Mouse (Mus musculus): Measurements from ENCODE around the gene Smad3. TPM values are rescaled to one million over a fixed set of nuclear protein-coding genes. Genes with fewer than 3 reads are reported as not detected.

Smad3 gene
- polyA plus RNA-seq, 1 experiment from 2014 or later = 14.8 TPM

DNA sequence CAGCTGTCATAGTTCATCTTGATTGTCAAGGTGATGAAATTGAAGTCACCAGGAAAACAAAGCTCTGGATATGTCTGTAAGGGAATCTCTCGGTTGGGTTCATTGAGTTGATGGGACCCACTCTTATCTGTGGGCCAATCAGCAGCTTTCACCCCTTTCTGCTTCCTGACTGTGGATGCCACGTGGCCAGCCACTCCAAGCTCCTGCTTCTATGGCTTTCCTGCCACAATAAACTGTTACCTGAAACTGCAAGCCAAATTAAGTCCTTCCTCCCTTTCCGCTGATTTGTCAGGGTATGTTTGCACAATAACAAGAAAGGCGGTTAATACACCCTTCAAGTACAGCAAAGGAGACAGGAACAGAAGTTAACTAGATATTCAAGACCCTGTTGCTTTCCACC is 6.5 kb downstream of the Smad3 start:
- no peaks in the 10 kb centered on the region for H3K36me3 ChIP-seq
- H3K4me1 ChIP-seq (replicated peaks) = peaks cover 80% of the 10 kb centered on the region
- WGBS = 64% methylated on average over 4 of the region's 4 CpGs

DNA sequence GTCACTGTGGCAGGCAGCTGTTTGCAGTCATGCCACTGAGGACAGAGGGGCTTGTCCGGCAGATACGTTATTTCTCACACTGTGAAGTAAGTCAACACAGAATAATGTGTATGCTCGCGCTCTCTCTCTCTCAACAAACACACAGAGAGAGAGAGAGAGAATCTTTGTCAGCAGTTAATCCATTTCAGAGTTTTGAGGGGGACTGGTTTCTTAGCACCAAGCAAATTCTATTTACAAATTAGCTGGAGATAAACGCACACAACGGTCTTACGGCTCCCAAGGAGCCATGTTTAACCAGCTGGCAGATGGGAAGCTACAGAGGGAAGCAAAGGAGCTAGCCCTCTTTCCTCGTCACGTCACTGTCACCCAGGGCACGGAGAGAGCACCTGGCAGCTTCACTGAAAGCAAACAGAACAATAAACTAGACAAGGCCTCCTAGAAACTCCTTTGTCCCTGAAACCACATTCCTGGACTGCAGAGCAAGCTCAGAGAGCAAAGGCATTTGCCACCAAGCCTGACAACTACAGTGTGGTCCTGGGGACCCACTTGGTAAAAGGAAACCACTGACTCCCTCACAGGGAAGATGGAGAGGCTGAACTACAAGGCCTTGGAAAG is 7.3 kb downstream of the Smad3 start:
- no peaks in the 10 kb centered on the region for H3K36me3 ChIP-seq
- no peaks in the 10 kb centered on the region for H3K9me3 ChIP-seq
- peak overlapping the region; percentile 18; the same call in 1 of the 2 replicates for H3K4me2 ChIP-seq (replicated peaks)
- H3K4me1 ChIP-seq (replicated peaks) = peaks cover 81% of the 10 kb centered on the region
- peak overlapping the region; percentile 39 for H3K27ac ChIP-seq
- no peak overlapping the region for H3K4me3 ChIP-seq (replicated peaks)
- no peaks in the 10 kb centered on the region for H3K27me3 ChIP-seq (replicated peaks)
- 23% methylated on average over 10 of the region's 10 CpGs for WGBS
- ATAC-seq = no peak
- H3K9ac ChIP-seq = no peak overlapping the region

More for the DNA sequence above, 6.5 kb downstream of the Smad3 start:
- ATAC-seq = no peak
- no peaks in the 10 kb centered on the region for H3K9me3 ChIP-seq
- no peak overlapping the region for H3K27ac ChIP-seq
- H3K4me2 ChIP-seq (replicated peaks) = no peak overlapping the region
- H3K9ac ChIP-seq = no peak overlapping the region
- H3K4me3 ChIP-seq (replicated peaks) = no peak overlapping the region
- H3K27me3 ChIP-seq (replicated peaks) = no peaks in the 10 kb centered on the region

DNA sequence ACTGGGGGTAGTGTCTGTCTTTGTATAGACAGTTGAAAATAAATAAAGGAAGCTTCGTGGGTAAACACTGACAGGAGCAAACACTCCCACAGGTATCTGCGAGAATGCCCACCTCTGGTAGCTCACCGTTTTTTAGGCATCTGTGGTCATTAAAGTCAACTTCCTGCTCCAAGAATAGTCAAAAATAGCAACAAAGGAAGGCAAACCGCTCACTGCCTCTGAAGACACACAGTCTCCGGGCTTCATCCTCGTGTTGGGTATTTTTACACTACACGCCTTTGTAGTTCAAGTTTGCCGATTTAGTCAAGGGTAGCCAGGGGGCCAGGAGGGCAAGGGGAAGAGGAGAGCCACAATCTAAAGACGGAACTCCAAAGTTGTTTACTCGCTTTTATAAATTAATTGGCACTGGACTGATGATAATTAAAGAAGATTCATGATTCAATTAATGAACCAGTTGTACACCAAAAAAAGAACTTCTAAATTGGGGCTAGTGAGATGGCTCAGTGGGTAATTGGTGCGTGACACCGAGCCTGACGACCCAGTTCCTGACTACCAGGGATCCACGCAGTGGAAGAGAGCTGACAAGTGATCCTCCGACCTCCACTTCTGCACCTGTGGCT is 8.4 kb downstream of the Smad3 start:
- WGBS = 33% methylated on average over 15 of the region's 15 CpGs
- H3K27me3 ChIP-seq (replicated peaks) = no peaks in the 10 kb centered on the region
- no peaks in the 10 kb centered on the region for H3K9me3 ChIP-seq
- ATAC-seq = no peak
- H3K36me3 ChIP-seq = no peaks in the 10 kb centered on the region
- H3K4me3 ChIP-seq (replicated peaks) = no peak overlapping the region
- peaks cover 76% of the 10 kb centered on the region for H3K4me1 ChIP-seq (replicated peaks)
- no peak overlapping the region for H3K4me2 ChIP-seq (replicated peaks)
- peak overlapping the region; percentile 52; the same call in 1 of the 2 replicates for H3K27ac ChIP-seq
- H3K9ac ChIP-seq = no peak overlapping the region; the same call in 1 of the 2 replicates

DNA sequence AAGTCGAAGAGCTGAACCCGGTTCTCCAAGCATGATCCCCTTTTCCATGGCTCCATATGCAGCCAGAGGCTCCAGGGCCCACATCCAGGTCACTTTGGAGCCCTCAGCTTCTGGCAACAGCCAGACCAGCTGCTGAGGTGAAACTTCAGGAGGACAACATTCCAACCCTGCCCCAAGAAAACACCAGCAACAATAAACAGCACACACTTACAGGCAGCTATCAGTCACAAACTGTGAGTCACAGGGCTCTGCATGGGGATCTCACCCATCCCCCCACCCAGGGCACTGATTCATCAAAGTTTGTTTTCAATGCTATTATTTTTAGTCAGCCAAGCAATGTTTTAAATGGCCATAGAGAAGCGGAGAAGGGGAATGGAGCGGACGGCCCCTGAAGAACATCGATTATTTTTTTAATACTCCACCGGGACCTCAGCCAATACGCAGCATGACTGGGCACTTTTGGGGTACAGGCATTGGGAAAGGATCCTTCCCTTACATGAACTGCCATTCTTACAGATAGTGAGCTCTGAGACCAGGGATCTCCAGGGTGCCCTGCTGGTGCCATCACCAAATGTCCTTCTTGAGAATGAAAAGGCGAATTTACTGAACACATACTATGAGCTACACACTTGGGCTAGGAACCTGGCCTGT is 10.0 kb downstream of the Smad3 start:
- Histone ChIP-seq H3K27me3 (replicated peaks) (no peaks in the 10 kb centered on the region), H3K4me3 (replicated peaks) (no peak overlapping the region), H3K4me1 (replicated peaks) (peaks cover 77% of the 10 kb centered on the region), H3K4me2 (replicated peaks) (no peak overlapping the region), H3K27ac (no peak overlapping the region), H3K36me3 (no peaks in the 10 kb centered on the region), H3K9me3 (no peaks in the 10 kb centered on the region), H3K9ac (no peak overlapping the region)
- no peak for ATAC-seq
- 85% methylated on average over 9 of the region's 9 CpGs for WGBS

DNA sequence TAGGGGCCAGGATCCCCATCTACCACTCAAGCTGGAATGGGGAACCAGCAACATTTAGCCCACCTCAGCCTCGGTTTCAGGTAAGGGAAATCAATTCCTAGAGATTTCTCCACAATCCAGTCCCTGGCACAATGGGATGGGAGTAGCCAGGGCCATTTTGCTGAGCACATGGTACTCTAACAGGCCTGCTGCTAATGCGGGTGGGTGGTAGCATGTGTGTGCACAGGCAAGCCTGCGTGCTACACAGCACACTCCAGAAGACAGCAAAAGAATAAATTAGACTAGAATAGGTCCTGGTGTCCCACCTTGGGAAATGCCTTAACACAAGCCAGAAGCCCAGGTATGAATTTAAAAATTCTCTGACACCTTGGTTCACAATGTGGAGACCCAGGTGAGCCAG is 10.8 kb downstream of the Smad3 start:
- Histone ChIP-seq H3K27ac (no peak overlapping the region), H3K4me3 (replicated peaks) (no peak overlapping the region), H3K4me2 (replicated peaks) (no peak overlapping the region), H3K9ac (no peak overlapping the region), H3K9me3 (no peaks in the 10 kb centered on the region), H3K36me3 (no peaks in the 10 kb centered on the region), H3K27me3 (replicated peaks) (no peaks in the 10 kb centered on the region), H3K4me1 (replicated peaks) (peaks cover 77% of the 10 kb centered on the region)
- 90% methylated on average over 3 of the region's 3 CpGs for WGBS
- ATAC-seq = no peak

DNA sequence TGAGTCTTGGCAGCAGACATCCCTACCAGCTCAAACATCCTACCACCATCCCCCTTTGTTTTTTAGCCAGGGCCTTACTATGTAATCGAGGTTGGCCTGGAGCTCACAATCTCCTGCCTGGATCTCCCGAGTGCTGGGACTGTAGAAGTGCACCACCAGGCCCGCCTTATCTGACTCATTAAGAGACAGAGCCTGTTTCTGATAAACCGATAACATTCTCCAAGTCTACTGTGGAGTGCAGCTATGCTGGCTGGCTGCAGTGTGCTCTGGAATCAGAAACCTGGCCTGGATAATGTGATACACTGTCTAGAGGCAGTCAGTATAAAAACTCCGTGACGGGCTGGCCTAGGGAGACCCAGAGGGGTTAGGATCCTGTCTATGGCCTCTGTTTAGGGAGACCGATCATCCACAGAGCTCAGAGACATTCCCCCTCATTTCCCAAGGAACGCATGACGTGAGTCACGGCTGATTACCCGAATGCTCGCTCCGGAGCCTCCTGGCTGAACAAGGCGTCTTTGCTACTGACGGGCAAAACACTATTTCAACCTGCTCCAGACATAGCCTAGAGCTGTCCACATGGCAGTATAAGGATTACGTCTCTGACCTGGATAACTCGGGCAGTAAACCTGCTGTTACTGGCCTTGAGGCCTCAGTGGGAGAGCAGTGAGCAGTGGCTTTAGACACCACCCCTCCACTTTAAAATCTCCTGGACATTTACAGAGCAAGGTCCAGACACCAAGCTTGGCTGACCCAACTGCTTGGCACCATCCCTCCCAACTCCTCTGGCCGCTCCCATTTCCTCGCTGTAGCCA is 11.8 kb downstream of the Smad3 start:
- no peaks in the 10 kb centered on the region for H3K36me3 ChIP-seq
- 0 out of 2 replicates have a peak overlapping the region, but pooled peaks have one; percentile 6 for H3K9ac ChIP-seq
- no peak overlapping the region; the same call in 1 of the 2 replicates for H3K4me2 ChIP-seq (replicated peaks)
- WGBS = 33% methylated on average over 19 of the region's 19 CpGs
- H3K4me1 ChIP-seq (replicated peaks) = peaks cover 79% of the 10 kb centered on the region
- H3K27ac ChIP-seq = no peak overlapping the region
- H3K9me3 ChIP-seq = no peaks in the 10 kb centered on the region
- peak; percentile 43 for ATAC-seq
- H3K27me3 ChIP-seq (replicated peaks) = no peaks in the 10 kb centered on the region
- H3K4me3 ChIP-seq (replicated peaks) = no peak overlapping the region

DNA sequence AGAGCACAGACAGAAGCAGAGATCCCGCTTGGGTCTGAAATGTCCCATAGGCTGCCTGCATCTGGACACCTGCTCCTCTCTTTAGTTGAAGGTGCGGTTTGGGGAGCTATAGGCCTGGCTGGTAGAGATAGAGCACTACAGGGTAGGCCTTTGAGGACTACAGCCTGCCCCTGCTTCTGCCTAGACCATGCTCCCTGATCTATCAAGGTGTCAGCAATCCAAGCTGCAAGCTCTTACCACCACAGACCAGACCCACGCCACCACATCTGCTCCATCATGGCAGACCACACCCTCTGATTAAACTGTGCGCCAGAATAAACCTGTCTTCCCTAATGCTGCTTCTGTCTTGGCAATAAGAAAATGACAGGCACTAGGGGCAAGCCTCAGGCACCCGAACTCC is 13.2 kb downstream of the Smad3 start:
- no peaks in the 10 kb centered on the region for H3K36me3 ChIP-seq
- no peak overlapping the region for H3K4me2 ChIP-seq (replicated peaks)
- no peak overlapping the region for H3K4me3 ChIP-seq (replicated peaks)
- H3K27ac ChIP-seq = no peak overlapping the region
- H3K9ac ChIP-seq = no peak overlapping the region
- H3K4me1 ChIP-seq (replicated peaks) = peaks cover 71% of the 10 kb centered on the region
- no peaks in the 10 kb centered on the region for H3K9me3 ChIP-seq
- H3K27me3 ChIP-seq (replicated peaks) = no peaks in the 10 kb centered on the region
- WGBS = 87% methylated on average over 5 of the region's 5 CpGs
- ATAC-seq = no peak

DNA sequence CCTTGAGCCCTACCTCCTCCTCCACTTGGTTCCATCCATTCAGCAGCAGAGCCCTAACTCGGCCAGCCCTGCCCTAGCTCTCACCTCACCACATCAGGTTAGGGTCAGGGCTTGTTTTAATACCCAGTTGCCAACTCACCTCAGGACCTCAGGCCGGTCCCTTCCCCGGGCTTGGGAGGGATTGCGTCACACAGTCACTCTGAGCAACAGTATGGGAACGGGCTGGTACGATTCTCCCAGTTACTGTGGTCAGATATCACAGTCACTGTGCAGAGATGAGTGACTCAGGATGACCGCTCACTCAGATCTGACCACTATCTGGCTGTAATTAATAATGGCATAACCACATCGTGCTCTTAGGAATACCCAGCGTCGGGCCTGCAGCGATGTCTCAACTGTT is 14.0 kb downstream of the Smad3 start:
- 90% methylated on average over 11 of the region's 11 CpGs for WGBS

DNA sequence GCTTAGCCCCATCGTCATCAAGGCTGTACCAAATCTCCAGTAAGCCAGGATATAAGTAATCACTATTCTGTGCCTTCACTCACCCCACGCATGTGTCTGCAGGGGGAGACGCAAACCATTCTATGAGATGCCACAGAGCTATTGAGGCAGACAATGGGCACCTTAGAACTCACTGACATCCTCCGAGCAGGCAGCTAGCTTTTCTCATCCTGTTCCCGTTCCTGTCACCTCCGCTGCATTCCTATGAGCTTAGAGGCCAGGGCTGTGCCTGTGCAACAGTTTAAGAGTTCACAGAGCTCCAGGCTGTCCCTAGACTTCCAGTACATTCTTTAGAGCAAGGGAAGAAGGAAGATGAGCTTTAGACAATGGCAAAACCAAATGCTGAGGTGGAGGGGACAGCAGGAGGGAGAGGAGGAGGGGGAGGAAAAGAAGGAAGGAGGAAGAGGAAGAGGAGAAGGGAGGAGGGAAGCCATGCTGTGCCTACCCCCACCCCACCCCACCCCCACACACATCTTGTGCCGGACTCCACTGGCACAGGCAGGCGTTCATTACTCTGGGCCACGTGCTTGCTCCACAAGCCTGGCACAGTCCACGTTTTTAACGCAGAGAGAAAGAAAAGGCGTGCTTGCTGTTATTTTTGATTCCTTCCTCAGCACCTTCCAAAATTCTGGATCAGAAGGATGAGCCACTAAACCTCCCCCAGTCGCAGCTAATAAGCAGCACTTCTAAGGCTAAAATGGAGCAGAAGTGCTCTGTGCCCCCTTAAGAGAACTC is 14.7 kb downstream of the Smad3 start:
- no peak overlapping the region for H3K9ac ChIP-seq
- WGBS = 66% methylated on average over 13 of the region's 13 CpGs
- no peaks in the 10 kb centered on the region for H3K36me3 ChIP-seq

More for the DNA sequence above, 14.0 kb downstream of the Smad3 start:
- Histone ChIP-seq H3K27ac (0 out of 2 replicates have a peak overlapping the region, but pooled peaks have one; percentile 15), H3K36me3 (no peaks in the 10 kb centered on the region), H3K27me3 (replicated peaks) (no peaks in the 10 kb centered on the region), H3K9ac (no peak overlapping the region), H3K4me2 (replicated peaks) (no peak overlapping the region), H3K4me1 (replicated peaks) (peaks cover 64% of the 10 kb centered on the region), H3K9me3 (no peaks in the 10 kb centered on the region), H3K4me3 (replicated peaks) (no peak overlapping the region)
- ATAC-seq = no peak

DNA sequence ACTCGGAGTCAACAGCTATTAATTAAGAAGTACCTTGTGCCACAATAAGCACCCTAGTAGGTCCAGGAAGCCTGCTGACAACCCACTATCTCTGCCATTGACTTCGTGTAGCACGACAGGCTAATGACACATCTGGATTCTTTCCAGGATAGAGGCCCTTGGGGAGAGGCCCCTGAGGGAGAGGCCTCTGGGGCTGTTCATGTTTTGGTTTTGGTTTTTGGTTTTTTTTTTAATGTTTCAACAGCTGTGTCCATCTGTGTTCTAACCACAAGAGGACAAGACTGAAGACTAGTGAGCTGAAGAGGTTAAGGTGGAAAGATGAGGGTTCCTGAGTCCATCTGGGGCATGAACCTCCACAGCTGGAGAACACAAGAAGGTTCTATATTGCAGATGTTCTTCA is 15.5 kb downstream of the Smad3 start:
- no peaks in the 10 kb centered on the region for H3K27me3 ChIP-seq (replicated peaks)
- H3K4me1 ChIP-seq (replicated peaks) = peaks cover 62% of the 10 kb centered on the region
- 20% methylated on average over 3 of the region's 3 CpGs for WGBS
- H3K36me3 ChIP-seq = no peaks in the 10 kb centered on the region
- no peak overlapping the region for H3K4me2 ChIP-seq (replicated peaks)
- 0 out of 2 replicates have a peak overlapping the region, but pooled peaks have one; percentile 4 for H3K27ac ChIP-seq
- H3K9ac ChIP-seq = no peak overlapping the region
- no peaks in the 10 kb centered on the region for H3K9me3 ChIP-seq
- H3K4me3 ChIP-seq (replicated peaks) = no peak overlapping the region
- no peak for ATAC-seq

More for the DNA sequence above, 14.7 kb downstream of the Smad3 start:
- Histone ChIP-seq H3K4me3 (replicated peaks) (no peak overlapping the region), H3K4me1 (replicated peaks) (peaks cover 64% of the 10 kb centered on the region), H3K27ac (0 out of 2 replicates have a peak overlapping the region, but pooled peaks have one; percentile 15), H3K9me3 (no peaks in the 10 kb centered on the region), H3K27me3 (replicated peaks) (no peaks in the 10 kb centered on the region), H3K4me2 (replicated peaks) (no peak overlapping the region)
- no peak for ATAC-seq

DNA sequence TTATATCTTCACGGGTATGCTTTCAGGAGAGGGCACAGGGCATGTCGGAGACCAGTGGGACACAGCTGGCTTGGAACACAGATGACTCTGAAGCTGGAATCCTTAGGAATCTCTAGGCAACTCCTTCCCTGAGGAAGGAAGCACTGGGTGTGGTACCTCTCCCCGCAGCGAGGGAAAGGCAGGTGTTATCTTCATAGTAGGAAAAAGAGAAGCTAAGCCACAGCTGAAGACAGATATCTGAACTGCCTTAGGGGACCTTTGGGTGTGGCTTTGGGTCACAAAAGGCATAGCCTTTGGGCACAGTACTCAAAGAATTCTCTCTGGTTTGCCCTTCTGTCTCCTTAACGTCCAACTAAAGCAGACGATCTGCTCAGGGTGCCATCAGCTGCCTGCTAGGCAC is 16.0 kb downstream of the Smad3 start:
- peaks cover 68% of the 10 kb centered on the region for H3K4me1 ChIP-seq (replicated peaks)
- H3K4me2 ChIP-seq (replicated peaks) = no peak overlapping the region
- no peak for ATAC-seq
- no peaks in the 10 kb centered on the region for H3K9me3 ChIP-seq
- H3K9ac ChIP-seq = no peak overlapping the region
- no peaks in the 10 kb centered on the region for H3K36me3 ChIP-seq
- WGBS = 50% methylated on average over 6 of the region's 6 CpGs
- H3K4me3 ChIP-seq (replicated peaks) = no peak overlapping the region
- 0 out of 2 replicates have a peak overlapping the region, but pooled peaks have one; percentile 4 for H3K27ac ChIP-seq
- H3K27me3 ChIP-seq (replicated peaks) = no peaks in the 10 kb centered on the region
